Mouse (Mus musculus): ENCODE measurements around the gene Foxr1.
"Not testable (repeated sequence)": the region's sequence is repeated elsewhere in the genome, so short reads cannot be mapped to it uniquely, and the experiment has no call there.

Gene Foxr1

DNA sequence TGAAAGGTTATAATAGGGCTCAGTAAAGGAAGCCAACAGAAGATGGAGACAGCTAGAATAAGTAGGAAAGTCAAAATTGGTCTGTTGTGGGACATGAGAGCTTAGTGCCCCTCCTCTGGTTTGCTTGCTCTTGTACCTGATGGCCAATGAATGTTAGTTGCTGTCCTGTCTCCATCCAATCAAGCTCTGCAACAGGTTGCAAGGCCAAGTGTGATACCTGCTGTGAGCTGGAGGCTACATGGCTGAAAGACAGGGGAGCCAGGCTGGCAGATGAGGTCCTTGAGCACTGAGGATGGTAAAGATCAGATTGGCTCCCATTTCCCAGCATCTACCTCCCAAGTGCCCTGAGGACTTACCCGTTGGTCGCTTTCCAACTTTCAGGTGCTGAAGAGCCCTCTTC, 28.2 kb downstream of the Foxr1 start:
- DNase-seq = no peak

DNA sequence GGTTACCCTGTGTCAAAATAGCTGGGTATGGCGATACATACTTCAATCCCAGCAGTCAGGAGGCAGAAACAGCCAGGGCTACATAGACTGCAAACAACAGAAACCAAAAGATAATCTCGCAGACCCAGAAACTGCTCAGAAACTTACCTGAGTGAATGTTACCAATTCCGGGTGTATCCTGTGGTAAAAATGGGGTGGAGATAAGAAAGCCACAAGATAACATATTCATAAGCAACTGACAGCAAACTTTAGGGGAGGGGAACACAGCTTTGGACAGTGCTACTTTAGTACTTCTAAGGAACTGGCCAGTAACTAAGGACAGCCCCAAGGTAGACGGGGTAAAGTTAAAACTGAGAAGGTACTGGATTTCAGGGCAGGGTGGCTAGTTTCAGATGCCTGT, 28.6 kb downstream of the Foxr1 start:
- DNase-seq = no peak

DNA sequence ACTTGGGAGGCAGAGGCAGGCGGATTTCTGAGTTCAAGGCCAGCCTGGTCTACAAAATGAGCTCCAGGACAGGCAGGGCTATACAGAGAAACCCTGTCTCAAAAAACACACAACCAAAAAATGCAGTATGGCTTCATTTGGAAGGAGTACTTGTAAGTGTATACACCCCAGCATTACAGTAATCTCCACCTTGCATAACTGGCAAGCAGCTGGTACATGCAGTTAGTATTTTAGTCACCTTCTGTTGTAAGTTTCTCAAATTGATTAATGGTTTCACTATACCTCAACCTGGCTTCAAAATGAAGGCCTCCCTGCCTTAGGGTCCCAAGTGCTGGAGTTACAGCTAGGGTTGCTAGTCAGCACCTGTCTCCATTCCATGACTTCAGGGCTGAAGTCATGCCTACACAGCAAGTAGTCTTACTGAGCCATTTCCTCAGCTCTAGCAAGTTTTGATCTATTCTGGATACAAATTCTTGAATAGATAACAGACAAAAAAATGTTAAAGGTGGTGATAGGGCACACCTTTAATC, 29.3 kb downstream of the Foxr1 start:
- DNase-seq = no peak

DNA sequence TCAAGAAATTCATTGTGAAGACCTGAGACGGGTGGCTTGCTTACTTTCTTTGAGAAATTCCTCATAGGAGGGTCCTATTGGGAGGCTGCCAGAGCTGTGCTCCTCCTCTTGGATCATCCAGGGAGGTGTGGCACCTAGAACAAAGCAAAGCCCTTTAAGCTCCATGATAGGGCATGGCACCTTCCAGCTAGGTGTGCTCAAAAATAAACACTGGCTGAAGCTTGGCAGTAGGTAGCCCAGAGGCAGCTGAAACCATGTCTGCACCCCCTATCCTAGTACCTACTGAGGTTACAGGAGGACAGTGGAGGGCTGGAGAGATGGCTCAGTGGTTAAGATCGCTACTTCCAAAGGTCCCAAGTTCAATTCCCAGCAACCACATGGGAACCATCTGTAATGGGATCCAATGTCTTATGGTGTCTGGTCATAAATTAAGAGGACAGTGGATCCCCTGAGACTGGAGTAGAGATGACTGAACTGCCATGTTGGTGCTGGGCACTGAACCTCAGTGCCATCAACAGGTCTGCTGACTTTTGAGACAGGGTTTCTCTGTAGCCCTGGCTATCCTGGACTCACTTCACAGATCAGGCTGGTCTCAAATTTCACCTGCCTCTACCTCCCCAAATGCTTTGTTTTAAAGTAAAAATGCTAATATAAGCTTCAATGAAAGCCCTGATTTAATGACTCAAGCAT, 30.1 kb downstream of the Foxr1 start:
- DNase-seq = no peak

DNA sequence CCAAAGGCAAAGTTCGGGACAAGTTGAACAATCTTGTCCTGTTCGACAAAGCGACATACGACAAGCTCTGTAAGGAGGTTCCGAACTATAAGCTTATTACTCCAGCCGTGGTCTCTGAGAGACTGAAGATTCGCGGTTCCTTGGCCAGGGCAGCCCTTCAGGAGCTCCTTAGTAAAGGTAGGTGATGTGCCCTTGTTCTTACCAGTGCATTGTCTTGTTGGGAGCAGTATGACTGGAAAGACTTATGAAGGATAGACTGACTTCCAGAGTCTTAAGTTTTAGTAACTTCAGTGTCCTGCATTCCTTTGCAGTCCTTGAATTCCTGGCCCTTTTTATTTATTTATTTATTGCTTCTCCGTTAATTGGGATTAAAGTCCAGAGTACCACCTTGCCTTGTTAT, 32.2 kb downstream of the Foxr1 start:
- DNase-seq = not testable (repeated sequence)

DNA sequence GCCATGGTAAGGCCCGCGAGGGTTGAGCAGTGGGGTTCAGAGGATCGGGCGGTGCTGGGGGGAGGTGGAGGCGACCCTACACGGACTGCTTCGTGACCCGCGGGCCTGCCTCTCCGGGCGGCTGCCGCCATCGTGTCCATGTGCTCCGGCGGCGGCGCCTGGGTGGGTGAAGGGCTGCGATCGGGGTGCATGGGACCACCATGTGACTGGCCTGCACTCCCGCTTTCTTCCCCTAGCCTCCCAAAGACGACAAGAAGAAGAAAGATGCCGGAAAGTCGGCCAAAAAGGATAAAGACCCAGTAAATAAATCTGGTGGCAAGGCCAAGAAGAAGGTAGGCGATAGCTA, 33.2 kb downstream of the Foxr1 start:
- no peak for DNase-seq

DNA sequence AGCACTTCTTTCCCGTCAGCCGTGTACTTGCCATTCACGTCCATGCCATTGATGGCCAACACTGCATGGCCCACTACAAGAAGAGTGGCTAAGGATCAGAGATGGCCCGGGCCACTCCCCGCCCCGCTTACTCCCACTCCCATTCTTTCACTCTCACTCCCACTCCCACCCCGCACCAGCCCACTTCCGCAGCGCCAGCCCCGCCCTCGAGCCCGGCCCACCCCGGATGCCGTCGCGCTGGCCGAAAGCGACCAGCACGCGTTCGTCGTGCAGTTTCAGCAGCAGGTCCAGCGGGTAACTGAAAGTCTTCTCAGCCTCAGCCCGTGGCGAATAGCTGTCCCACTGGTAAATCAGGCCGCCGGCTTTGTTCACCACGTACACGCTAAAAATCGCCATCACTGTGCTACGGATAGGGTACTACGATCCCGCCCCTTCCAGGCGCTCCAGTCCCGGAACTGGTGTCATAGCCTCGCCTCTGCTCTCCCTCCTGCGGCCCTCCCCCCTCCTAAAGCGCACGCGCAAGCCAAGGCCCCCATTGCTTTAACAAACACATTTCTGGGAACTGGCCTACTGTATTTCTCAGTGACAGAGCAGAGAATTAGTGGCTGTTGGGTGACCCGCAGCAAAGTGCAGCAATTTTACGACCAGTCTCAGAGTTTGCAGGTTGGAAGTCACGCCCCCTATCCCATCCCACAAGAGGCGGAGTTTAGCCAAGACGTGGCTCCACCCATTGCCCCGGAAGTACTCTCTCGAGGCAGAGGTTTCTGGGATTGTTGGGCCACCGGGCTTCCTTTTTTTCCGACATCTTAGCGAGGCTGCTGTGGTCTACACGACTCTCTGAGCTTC, 33.8 kb downstream of the Foxr1 start, which contains the start of the genes Rps25 and Trappc4:
Gene Rps25, plus strand, starts transcription at position 234 of the 846 bp plus-strand sequence.
Gene Trappc4, minus strand, starts transcription at position 695 of the 846 bp plus-strand sequence.
- DNase-seq = peak; percentile 96

DNA sequence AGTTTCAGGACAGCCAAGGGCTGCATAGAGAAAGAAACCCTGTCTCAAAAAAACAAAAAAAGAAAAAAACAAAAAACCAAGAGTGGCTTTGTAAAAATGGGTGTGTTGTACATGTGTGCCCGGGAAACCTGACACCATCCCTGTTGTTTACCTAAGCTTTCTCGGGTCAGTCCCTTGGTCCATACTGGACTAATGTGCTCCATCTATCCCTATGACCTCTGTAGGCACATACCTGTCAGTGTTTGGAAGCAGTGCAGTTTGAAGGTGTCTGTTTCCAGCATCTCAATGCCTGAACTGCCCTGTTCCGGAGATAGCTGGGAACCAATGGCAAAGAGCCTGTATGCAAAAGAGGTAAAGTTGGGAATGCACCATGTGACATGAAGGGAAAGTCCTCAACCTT, 35.9 kb downstream of the Foxr1 start:
- no peak for DNase-seq

DNA sequence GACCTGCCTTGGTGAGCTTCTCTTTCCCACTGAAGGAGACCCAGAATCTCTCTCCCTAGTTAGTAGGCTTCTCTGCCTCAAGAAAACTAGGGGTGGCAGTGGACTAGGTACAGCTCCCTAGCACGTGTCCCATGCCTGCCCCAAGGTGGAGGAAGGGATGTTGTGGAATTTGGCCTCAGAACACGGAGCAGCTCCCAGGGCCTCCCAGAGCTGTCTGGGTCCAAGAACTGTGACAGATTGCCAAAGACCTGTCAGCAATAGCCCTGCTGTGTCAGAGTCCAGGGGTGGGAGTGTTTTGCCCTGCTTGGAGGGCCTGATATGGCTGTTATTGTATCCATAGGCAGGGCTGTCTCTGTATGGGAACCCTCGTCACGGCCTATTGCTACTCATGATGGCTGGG, 39.9 kb downstream of the Foxr1 start:
- DNase-seq = peak; percentile 69

DNA sequence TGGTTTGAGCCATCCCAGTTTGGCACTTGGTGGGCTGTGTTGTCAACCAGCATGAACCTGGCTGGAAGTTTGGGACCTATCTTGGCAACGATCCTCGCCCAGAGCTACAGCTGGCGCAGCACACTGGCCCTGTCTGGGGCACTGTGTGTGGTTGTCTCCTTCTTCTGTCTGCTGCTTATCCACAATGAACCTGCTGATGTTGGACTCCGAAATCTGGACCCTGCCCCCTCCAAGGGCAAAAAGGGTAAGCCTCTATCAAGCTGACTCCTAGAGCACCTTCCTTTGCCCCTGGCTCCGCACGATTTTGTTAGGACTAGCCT, 41.2 kb downstream of the Foxr1 start:
- no peak for DNase-seq

DNA sequence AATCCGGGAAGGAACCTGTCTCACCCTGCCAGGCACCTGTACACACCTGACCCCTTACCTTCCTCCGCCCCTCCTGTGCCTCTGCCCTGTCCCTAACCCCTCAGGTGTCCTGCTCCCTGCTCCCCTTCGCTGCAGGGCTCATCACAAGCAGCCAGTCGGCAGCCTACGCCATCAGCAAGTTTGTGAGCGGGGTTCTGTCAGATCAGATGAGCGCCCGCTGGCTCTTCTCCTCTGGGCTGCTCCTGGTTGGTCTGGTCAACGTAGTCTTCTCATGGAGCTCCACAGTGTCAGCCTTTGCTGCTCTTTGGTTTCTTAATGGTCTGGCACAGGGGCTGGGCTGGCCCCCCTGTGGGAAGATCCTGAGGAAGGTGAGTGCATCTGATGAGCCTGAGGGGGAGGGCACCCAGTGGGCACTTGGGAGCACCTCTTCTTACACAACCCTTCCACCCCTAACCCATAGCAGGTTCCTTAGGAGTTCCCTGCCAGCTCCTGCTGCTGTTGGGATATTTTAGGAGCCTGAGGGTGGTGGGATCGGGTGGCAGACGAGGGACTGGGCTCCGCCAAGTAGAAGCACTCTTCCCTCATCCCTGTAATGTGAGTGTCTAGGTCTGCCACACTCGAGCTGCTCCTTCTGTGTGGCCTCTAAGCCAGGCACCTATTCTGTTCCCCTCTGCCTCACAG, 41.7 kb downstream of the Foxr1 start:
- DNase-seq = peak; percentile 26

DNA sequence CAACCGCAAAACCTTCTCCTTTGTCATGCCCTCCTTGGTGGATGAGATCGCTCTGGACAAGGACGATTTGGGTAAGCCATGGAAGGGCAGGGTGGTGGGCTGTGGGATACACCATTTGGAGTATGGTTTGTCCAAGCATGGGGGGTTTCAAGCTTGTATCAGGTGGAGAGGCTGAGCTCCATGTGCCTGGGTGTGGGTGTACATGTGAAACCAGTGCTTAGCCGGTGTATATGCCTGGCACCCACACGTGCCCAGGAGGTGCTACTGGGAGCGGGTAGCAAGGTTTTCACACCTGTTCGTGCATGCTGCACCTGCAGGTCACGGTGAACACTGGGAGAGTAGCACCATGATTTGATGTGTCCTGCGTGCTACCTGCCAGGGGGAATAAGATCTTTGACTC, 42.4 kb downstream of the Foxr1 start:
- DNase-seq = no peak

DNA sequence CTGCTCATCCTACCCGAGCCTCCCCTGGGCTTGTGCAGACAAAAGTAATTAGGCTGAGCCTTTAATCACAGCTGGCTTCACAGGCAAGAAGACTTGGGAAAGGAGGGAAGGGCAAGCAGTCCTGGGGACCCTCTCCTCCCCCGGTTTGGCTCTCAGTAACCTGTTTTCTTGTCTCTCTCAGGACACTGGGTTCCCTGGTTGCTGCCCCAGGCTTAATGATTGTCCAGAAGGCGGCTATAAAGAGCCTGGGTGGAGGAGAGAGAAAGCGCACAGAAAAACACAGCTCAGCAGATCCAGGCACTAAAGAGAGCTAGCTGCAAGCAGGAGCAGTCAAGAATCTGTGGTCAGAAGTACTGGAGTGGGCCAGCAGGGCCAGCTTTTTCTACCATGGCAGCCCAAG, 42.8 kb downstream of the Foxr1 start:
- DNase-seq = peak; percentile 76

DNA sequence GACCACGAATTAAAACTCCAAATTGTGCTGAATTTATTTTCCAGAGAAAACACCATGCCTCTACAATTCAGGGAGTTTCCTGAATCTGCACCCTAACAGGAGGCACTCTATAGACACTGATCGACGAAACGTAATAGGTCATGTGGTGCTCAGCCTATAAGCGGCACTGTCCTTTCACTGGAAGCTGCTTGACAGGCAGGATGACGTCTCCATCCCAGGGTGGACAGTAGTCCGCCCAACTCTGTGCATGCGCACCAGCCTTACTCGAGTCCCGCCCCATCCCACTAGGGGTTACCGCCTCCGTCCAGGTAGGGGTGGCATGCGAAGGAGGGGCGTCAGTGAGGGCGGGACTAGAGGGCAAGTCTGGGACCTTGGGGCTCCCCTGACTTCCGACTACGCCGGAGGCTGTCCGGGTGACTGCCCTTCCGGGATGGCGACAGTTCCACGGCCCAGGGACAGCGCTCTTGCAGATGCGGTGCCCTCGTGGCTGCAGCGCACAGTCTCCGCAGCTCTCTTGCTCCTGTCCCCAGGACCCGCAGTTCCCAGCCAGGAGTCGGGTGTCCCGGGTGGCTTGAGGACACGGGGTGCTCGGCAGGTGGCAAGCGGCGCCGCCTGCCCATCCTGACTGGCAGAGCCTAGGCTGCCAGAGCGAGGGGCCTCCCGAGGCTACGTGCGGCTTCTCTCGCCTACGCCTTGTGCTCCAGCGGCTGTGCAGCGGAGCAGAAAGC, 44.1 kb downstream of the Foxr1 start, which contains the start of gene Slc37a4:
Gene Slc37a4, plus strand, starts transcription at position 169 of the 728 bp plus-strand sequence.
- DNase-seq = peak; percentile 96

DNA sequence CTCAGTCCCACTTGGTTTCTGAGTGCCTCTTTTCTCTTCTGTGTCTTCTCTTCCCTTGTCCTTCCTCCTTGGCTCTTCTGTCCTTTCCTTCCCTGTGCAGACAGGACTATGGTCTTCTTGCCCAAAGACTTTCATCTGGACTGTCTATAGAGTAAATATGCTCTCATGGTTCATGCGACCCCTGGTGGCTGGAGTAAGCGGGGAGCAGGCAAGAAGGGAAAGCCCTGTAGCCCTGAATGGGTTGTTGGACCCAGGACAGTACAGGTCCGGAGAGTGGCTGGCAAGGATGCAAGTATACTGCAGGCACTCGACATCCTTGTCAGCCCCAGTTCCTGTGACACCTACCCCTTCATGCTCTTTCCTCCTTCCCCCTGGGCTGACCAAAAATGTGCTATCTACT, 49.5 kb downstream of the Foxr1 start:
- DNase-seq = peak; percentile 90

DNA sequence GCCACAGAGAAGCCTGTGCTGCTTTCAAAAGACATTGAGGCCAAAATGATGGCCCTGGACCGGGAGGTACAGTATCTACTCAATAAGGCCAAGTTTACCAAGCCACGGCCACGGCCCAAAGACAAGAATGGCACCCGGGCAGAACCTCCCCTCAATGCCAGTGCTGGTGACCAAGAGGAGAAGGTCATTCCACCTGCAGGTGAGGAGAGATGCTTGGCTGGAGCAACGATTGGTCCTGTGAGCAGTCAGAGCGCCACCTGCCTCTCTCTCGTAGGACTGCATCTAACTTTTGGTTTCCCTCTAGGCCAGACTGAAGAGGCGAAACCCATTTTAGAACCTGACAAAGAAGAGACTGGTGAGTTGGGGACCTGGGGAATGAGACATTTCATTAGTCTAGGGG, 51.7 kb downstream of the Foxr1 start:
- peak; percentile 70 for DNase-seq

DNA sequence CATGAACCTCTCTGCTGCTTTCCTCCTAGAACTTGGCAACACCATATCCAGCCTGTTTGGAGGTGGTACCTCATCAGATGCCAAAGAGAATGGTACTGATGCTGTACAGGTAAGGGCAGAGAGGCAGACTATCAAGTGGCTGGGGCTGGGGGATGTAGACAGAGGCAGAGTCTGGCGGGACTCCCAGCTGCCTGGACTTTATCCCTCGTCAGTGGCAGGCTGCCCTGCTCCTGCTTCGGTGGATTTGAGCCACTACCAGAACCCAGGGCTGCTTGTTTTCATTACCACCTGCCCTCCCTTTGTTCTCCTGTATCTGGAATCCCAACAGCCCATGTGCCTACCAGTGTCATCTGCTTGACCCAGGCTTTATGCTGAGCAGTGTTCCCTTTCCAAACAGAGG, 53.7 kb downstream of the Foxr1 start:
- no peak for DNase-seq

DNA sequence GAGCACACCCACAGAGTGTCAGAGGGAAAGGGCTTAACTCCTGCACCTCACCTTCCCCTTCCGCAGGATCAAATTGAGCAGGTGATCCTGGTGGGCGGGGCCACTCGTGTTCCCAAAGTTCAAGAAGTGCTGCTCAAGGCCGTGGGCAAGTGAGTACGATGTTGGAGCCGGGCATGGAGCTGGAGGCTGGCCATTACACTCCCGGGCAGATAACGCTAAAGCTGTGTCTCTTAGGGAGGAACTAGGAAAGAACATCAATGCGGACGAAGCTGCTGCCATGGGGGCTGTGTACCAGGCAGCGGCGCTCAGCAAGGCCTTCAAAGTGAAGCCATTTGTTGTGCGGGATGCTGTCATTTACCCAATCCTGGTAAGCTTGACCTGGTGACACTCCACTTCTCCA, 56.3 kb downstream of the Foxr1 start:
- DNase-seq = no peak
